Mouse (Mus musculus) kidney, adult 2 months (tissue): ENCODE measurements around the gene Dpm2.

Experiments
- CTCF ChIP-seq: fragments of 200-500 bp; conservative IDR thresholded peaks from 2 replicates; pipeline ENCODE4 v1.5.1; 2011; ENCODE audit warnings: low read depth, mild to moderate bottlenecking, control low read depth, low read length, moderate library complexity, mixed read lengths; ENCODE audit not compliant: insufficient read depth, insufficient read length
- POLR2A ChIP-seq: fragments of 200-500 bp; IDR thresholded peaks from one replicate; pipeline ENCODE4 v1.6.1; 2011; ENCODE audit warnings: low read depth, low read length, control low read depth

- TF ChIP-seq POLR2A (no peak), CTCF (peak; percentile 48)
Measured at GRCm38 (mm10) chr2:32617601-32618000, 46.9 kb downstream of the Dpm2 start.
